Mouse (Mus musculus): ENCODE data around the gene Gm10271. TPM values are rescaled to one million over a fixed set of nuclear protein-coding genes. Genes with fewer than 3 reads are reported as not detected.

The Gm10271 gene
- polyA plus RNA-seq, 1 experiment: not detected

GRCm38 (mm10) chr10:116913647-116914273 is 58.6 kb downstream of the Gm10271 start:
- no peak for DNase-seq (ENCODE audit: low read depth, low spot score)
- WGBS: 78% methylated on average over 17 of the region's 17 CpGs

GRCm38 (mm10) chr10:116912850-116913249 is 59.6 kb downstream of the Gm10271 start:
- 91% methylated on average over 9 of the region's 9 CpGs for WGBS
- DNase-seq (ENCODE audit: low read depth, low spot score): no peak

GRCm38 (mm10) chr10:116908901-116909642 is 63.3 kb downstream of the Gm10271 start:
- DNase-seq (ENCODE audit: low read depth, low spot score): no peak
- 76% methylated on average over 15 of the region's 15 CpGs for WGBS

Other genes starting within 250 kb of the Gm10271 start
- gene Myrfl, start 75.7 kb downstream of the Gm10271 start, polyA plus RNA-seq (2012; rRNA removed): 25.9 and 39.9 TPM in 2 replicates
- 98.2 and 144 TPM in 2 replicates for gene Rab3ip, start 21.8 kb downstream of the Gm10271 start, polyA plus RNA-seq (2012; rRNA removed)
- gene Best3, start 13.7 kb upstream of the Gm10271 start, polyA plus RNA-seq (2012; rRNA removed): 0.06 TPM in 1 of 2 replicates, not detected in the other
- 0.07 and 0.10 TPM in 2 replicates for gene Lrrc10, start 72.7 kb upstream of the Gm10271 start, polyA plus RNA-seq (2012; rRNA removed)
- gene Cct2, start 91.2 kb upstream of the Gm10271 start, polyA plus RNA-seq (2012; rRNA removed): 94.0 and 107 TPM in 2 replicates
- gene Frs2, start 175.9 kb upstream of the Gm10271 start, polyA plus RNA-seq (2012; rRNA removed): 5.8 and 10.9 TPM in 2 replicates

Data from large intestine, adult 2 months (tissue).